Mouse (Mus musculus): ENCODE measurements around the gene Fabp3.

- TF ChIP-seq CTCF (IDR thresholded peaks at IDR 0.05; ENCODE audit: borderline replicate concordance, control insufficient read depth, extremely low read depth, insufficient read depth, low read length, poor library complexity) (no peak), POLR2A (IDR thresholded peaks at IDR 0.05; ENCODE audit: control insufficient read depth, extremely low read depth, insufficient read depth, low read length, poor library complexity) (no peak)
These were observed 9.7 kb downstream of the Fabp3 start for GRCm38 (mm10) chr4:130318122-130318521.
